Mouse (Mus musculus) midbrain, embryonic 12.5 days (tissue): Measurements from ENCODE around the gene Olfr572. TPM values are rescaled to one million over a fixed set of nuclear protein-coding genes. Genes with fewer than 3 reads are reported as not detected.

Experiments used
- ATAC-seq: fragments of 200-750 bp; cut with Nextera tagmentation; 2 replicates; pipeline ENCODE4 v1.8.0; 2017; ENCODE audit warnings: low read depth, moderate TSS enrichment, moderate library complexity; ENCODE audit not compliant: low FRiP score
- H3K27ac ChIP-seq: fragments of 300-500 bp; sonication (generic); replicated peaks from 2 replicates; pipeline ENCODE4 v1.5.1; 2016; ENCODE audit warnings: mild to moderate bottlenecking
- H3K27me3 ChIP-seq: fragments of 300-500 bp; sonication (generic); 2 replicates; pipeline ENCODE4 v1.6.1; 2016; ENCODE audit warnings: mild to moderate bottlenecking
- H3K36me3 ChIP-seq: fragments of 300-500 bp; sonication (generic); 2 replicates; pipeline ENCODE4 v1.6.1; 2016
- H3K4me1 ChIP-seq: fragments of 300-500 bp; sonication (generic); 2 replicates; pipeline ENCODE4 v1.6.1; 2016
- H3K4me2 ChIP-seq: fragments of 300-500 bp; sonication (generic); replicated peaks from 2 replicates; pipeline ENCODE4 v1.6.1; 2016; ENCODE audit warnings: mild to moderate bottlenecking, moderate library complexity
- H3K4me3 ChIP-seq: fragments of 300-500 bp; sonication (generic); 2 replicates; pipeline ENCODE4 v1.5.1; 2016; ENCODE audit warnings: mild to moderate bottlenecking
- H3K9ac ChIP-seq: fragments of 300-500 bp; sonication (generic); replicated peaks from 2 replicates; pipeline ENCODE4 v1.6.1; 2016; ENCODE audit warnings: mild to moderate bottlenecking, moderate library complexity
- H3K9me3 ChIP-seq: fragments of 300-500 bp; sonication (generic); 2 replicates; pipeline ENCODE4 v1.6.1; 2016; ENCODE audit warnings: mild to moderate bottlenecking
- WGBS: fragments of 180-500 bp; shearing (Covaris S2); methylation state at CpG from one replicate; pipeline ENCODE4 v1.1.7; 2016; 5-methylcytosine and 5-hydroxymethylcytosine counted together
- polyA plus RNA-seq: library from polyadenylated mRNA; unstranded; fragments of >200 nt; fragmentation: Nextera tagmentation; extraction: Ambion mirVana; gene quantifications from 2 replicates; pipeline ENCODE4 v1.2.1, GENCODE M21; 2016

Gene Olfr572
- not detected in 2 replicates for polyA plus RNA-seq

GRCm38 (mm10) chr7:102924109-102924508 lies at the start of gene Olfr572:
Gene Olfr572 (plus strand): TSS chr7:102924409.
- H3K4me2 ChIP-seq, result no peak within 1 kb of the TSS
- 71% methylated on average over 1 of the region's 1 CpGs for WGBS
- no peak for ATAC-seq
- H3K9me3 ChIP-seq, result no peaks in the 10 kb centered on the region
- no peaks in the 10 kb centered on the region for H3K36me3 ChIP-seq
- no peak within 1 kb of the TSS for H3K9ac ChIP-seq
- H3K4me1 ChIP-seq, result no peaks in the 10 kb centered on the region
- no peak within 1 kb of the TSS for H3K4me3 ChIP-seq
- H3K27me3 ChIP-seq, result no peaks in the 10 kb centered on the region
- H3K27ac ChIP-seq, result no peak within 1 kb of the TSS

- H3K4me1 ChIP-seq, result no peaks in the 10 kb centered on the region
- H3K9me3 ChIP-seq, result no peaks in the 10 kb centered on the region
- H3K4me2 ChIP-seq, result no peak within 1 kb of the TSS
- ATAC-seq, result no peak
- H3K4me3 ChIP-seq, result no peak within 1 kb of the TSS
- H3K27ac ChIP-seq, result no peak within 1 kb of the TSS
- H3K27me3 ChIP-seq, result no peaks in the 10 kb centered on the region
- H3K36me3 ChIP-seq, result no peaks in the 10 kb centered on the region
- H3K9ac ChIP-seq, result no peak within 1 kb of the TSS
Observed at GRCm38 (mm10) chr7:102876822-102877221, 47.4 kb upstream of the Olfr572 start, which contains the start of gene Olfr568. Gene Olfr568 (plus strand): TSS chr7:102877122.

GRCm38 (mm10) chr7:102890782-102891181 lies 33.4 kb upstream of the Olfr572 start, which contains the start of gene Olfr569:
Gene Olfr569 (minus strand): TSS chr7:102890882.
- Histone ChIP-seq H3K4me3 (no peak within 1 kb of the TSS), H3K27me3 (no peaks in the 10 kb centered on the region), H3K9me3 (no peaks in the 10 kb centered on the region), H3K36me3 (no peaks in the 10 kb centered on the region), H3K4me1 (no peaks in the 10 kb centered on the region), H3K27ac (no peak within 1 kb of the TSS), H3K4me2 (no peak within 1 kb of the TSS), H3K9ac (no peak within 1 kb of the TSS)
- ATAC-seq, result no peak
- 80% methylated on average over 3 of the region's 3 CpGs for WGBS

- ATAC-seq, result no peak
Observed at GRCm38 (mm10) chr7:102915261-102915660, 8.9 kb upstream of the Olfr572 start.

GRCm38 (mm10) chr7:102916405-102916804 lies 7.8 kb upstream of the Olfr572 start:
- WGBS, result 85% methylated on average over 5 of the region's 5 CpGs
- Histone ChIP-seq H3K4me2 (no peak overlapping the region), H3K27me3 (no peaks in the 10 kb centered on the region), H3K36me3 (no peaks in the 10 kb centered on the region), H3K27ac (no peak overlapping the region), H3K9me3 (no peaks in the 10 kb centered on the region), H3K4me3 (no peak overlapping the region), H3K9ac (no peak overlapping the region), H3K4me1 (no peaks in the 10 kb centered on the region)
- ATAC-seq, result no peak

More at GRCm38 (mm10) chr7:102915261-102915660, 8.9 kb upstream of the Olfr572 start:
- H3K4me1 ChIP-seq, result no peaks in the 10 kb centered on the region
- H3K36me3 ChIP-seq, result no peaks in the 10 kb centered on the region
- H3K9ac ChIP-seq, result no peak overlapping the region
- no peak overlapping the region for H3K27ac ChIP-seq
- no peak overlapping the region for H3K4me3 ChIP-seq
- H3K27me3 ChIP-seq, result no peaks in the 10 kb centered on the region
- 59% methylated on average over 1 of the region's 1 CpGs for WGBS
- H3K4me2 ChIP-seq, result no peak overlapping the region
- no peaks in the 10 kb centered on the region for H3K9me3 ChIP-seq

GRCm38 (mm10) chr7:102917032-102917875 lies 7.0 kb upstream of the Olfr572 start, which contains the start of gene Olfr571:
Gene Olfr571 (minus strand): TSS chr7:102917536.
- no peaks in the 10 kb centered on the region for H3K9me3 ChIP-seq
- H3K27ac ChIP-seq, result no peak within 1 kb of the TSS
- 66% methylated on average over 4 of the region's 4 CpGs for WGBS
- no peak within 1 kb of the TSS for H3K4me3 ChIP-seq
- H3K4me1 ChIP-seq, result no peaks in the 10 kb centered on the region
- no peaks in the 10 kb centered on the region for H3K36me3 ChIP-seq
- H3K4me2 ChIP-seq, result no peak within 1 kb of the TSS
- no peak within 1 kb of the TSS for H3K9ac ChIP-seq
- ATAC-seq, result peak; percentile 68
- no peaks in the 10 kb centered on the region for H3K27me3 ChIP-seq

- Histone ChIP-seq H3K4me3 (no peak overlapping the region), H3K9me3 (no peaks in the 10 kb centered on the region), H3K9ac (no peak overlapping the region), H3K4me2 (no peak overlapping the region), H3K36me3 (no peaks in the 10 kb centered on the region), H3K27me3 (no peaks in the 10 kb centered on the region), H3K27ac (no peak overlapping the region), H3K4me1 (no peaks in the 10 kb centered on the region)
- peak; percentile 86 for ATAC-seq
- 28% methylated on average over 1 of the region's 1 CpGs for WGBS
Observed at GRCm38 (mm10) chr7:102919632-102920031, 4.6 kb upstream of the Olfr572 start.

GRCm38 (mm10) chr7:102927105-102927504 lies 2.9 kb downstream of the Olfr572 start:
- Histone ChIP-seq H3K4me3 (no peak overlapping the region), H3K9me3 (no peaks in the 10 kb centered on the region), H3K36me3 (no peaks in the 10 kb centered on the region), H3K27me3 (no peaks in the 10 kb centered on the region), H3K4me2 (no peak overlapping the region), H3K4me1 (no peaks in the 10 kb centered on the region), H3K27ac (no peak overlapping the region), H3K9ac (no peak overlapping the region)
- 82% methylated on average over 3 of the region's 3 CpGs for WGBS
- no peak for ATAC-seq

GRCm38 (mm10) chr7:102942475-102942874 lies 18.3 kb downstream of the Olfr572 start, which contains the start of gene Olfr573-ps1:
Gene Olfr573-ps1 (minus strand): TSS chr7:102942575.
- H3K4me3 ChIP-seq, result no peak within 1 kb of the TSS
- WGBS, result 92% methylated on average over 2 of the region's 2 CpGs
- H3K4me1 ChIP-seq, result no peaks in the 10 kb centered on the region
- no peak within 1 kb of the TSS for H3K4me2 ChIP-seq
- H3K27me3 ChIP-seq, result no peaks in the 10 kb centered on the region
- no peak within 1 kb of the TSS for H3K9ac ChIP-seq
- H3K36me3 ChIP-seq, result no peaks in the 10 kb centered on the region
- no peak within 1 kb of the TSS for H3K27ac ChIP-seq
- no peaks in the 10 kb centered on the region for H3K9me3 ChIP-seq
- ATAC-seq, result no peak

GRCm38 (mm10) chr7:102943417-102943816 lies 19.2 kb downstream of the Olfr572 start:
- Histone ChIP-seq H3K36me3 (no peaks in the 10 kb centered on the region), H3K4me3 (no peak overlapping the region), H3K4me2 (no peak overlapping the region), H3K9me3 (no peaks in the 10 kb centered on the region), H3K27ac (no peak overlapping the region), H3K27me3 (no peaks in the 10 kb centered on the region), H3K4me1 (no peaks in the 10 kb centered on the region), H3K9ac (no peak overlapping the region)
- 91% methylated on average over 1 of the region's 1 CpGs for WGBS
- no peak for ATAC-seq

GRCm38 (mm10) chr7:102948167-102948566 lies 24.0 kb downstream of the Olfr572 start, which contains the start of gene Olfr574:
Gene Olfr574 (plus strand): TSS chr7:102948467.
- Histone ChIP-seq H3K9ac (no peak within 1 kb of the TSS), H3K9me3 (no peaks in the 10 kb centered on the region), H3K4me1 (no peaks in the 10 kb centered on the region), H3K27me3 (no peaks in the 10 kb centered on the region), H3K4me3 (no peak within 1 kb of the TSS), H3K27ac (no peak within 1 kb of the TSS), H3K4me2 (no peak within 1 kb of the TSS), H3K36me3 (no peaks in the 10 kb centered on the region)
- ATAC-seq, result no peak
- WGBS, result 77% methylated on average over 1 of the region's 1 CpGs

- H3K27me3 ChIP-seq, result no peaks in the 10 kb centered on the region
- H3K9me3 ChIP-seq, result no peaks in the 10 kb centered on the region
- no peak overlapping the region for H3K9ac ChIP-seq
- no peak for ATAC-seq
- H3K4me2 ChIP-seq, result no peak overlapping the region
- no peaks in the 10 kb centered on the region for H3K36me3 ChIP-seq
- H3K27ac ChIP-seq, result no peak overlapping the region
- no peaks in the 10 kb centered on the region for H3K4me1 ChIP-seq
- no peak overlapping the region for H3K4me3 ChIP-seq
- WGBS, result 80% methylated on average over 1 of the region's 1 CpGs
Observed at GRCm38 (mm10) chr7:102950732-102951131, 26.5 kb downstream of the Olfr572 start.
